Mouse (Mus musculus) brain, embryonic 18.5 days (tissue): Measurements from ENCODE around the gene Aoc3.
"Not testable (repeated sequence)": the region's sequence is repeated elsewhere in the genome, so short reads cannot be mapped to it uniquely, and the experiment has no call there.

Experiments
- DNase-seq: peaks from one replicate; pipeline ENCODE4 v3.0.0-alpha.2; 2012; ENCODE audit warnings: low read depth, low spot score

The Aoc3 gene

GRCm38 (mm10) chr11:101330371-101330924 is at the start of gene Aoc3:
Gene Aoc3, plus strand, starts transcription at chr11:101330605.
- no peak for DNase-seq

GRCm38 (mm10) chr11:101280837-101281236 is 49.6 kb upstream of the Aoc3 start:
- no peak for DNase-seq

GRCm38 (mm10) chr11:101282896-101283295 is 47.5 kb upstream of the Aoc3 start:
- DNase-seq = no peak

GRCm38 (mm10) chr11:101283805-101284204 is 46.6 kb upstream of the Aoc3 start:
- DNase-seq = no peak

- no peak for DNase-seq
These were observed 43.1 kb upstream of the Aoc3 start for GRCm38 (mm10) chr11:101287306-101287705.

- DNase-seq = no peak
These were observed 39.2 kb upstream of the Aoc3 start for GRCm38 (mm10) chr11:101291231-101291630.

- no peak for DNase-seq
These were observed 35.2 kb upstream of the Aoc3 start for GRCm38 (mm10) chr11:101295191-101295590.

- no peak for DNase-seq
These were observed 29.5 kb upstream of the Aoc3 start for GRCm38 (mm10) chr11:101300881-101301280.

GRCm38 (mm10) chr11:101301299-101302003 is 29.0 kb upstream of the Aoc3 start:
- DNase-seq = no peak

GRCm38 (mm10) chr11:101302004-101302798 is 28.2 kb upstream of the Aoc3 start, which contains the start of gene Becn1:
Gene Becn1, minus strand, starts transcription at chr11:101302286.
- peak; percentile 82 for DNase-seq

GRCm38 (mm10) chr11:101307744-101308143 is 22.7 kb upstream of the Aoc3 start:
- DNase-seq = no peak

GRCm38 (mm10) chr11:101311083-101311482 is 19.3 kb upstream of the Aoc3 start:
- DNase-seq = no peak

GRCm38 (mm10) chr11:101312150-101312549 is 18.3 kb upstream of the Aoc3 start:
- no peak for DNase-seq

GRCm38 (mm10) chr11:101314567-101314966 is 15.8 kb upstream of the Aoc3 start:
- DNase-seq = no peak

- no peak for DNase-seq
These were observed 15.2 kb upstream of the Aoc3 start for GRCm38 (mm10) chr11:101315082-101315650.

GRCm38 (mm10) chr11:101315665-101316500 is 14.5 kb upstream of the Aoc3 start, which contains the start of gene Psme3:
Gene Psme3, plus strand, starts transcription at chr11:101316213.
- DNase-seq = peak; percentile 86

GRCm38 (mm10) chr11:101316501-101316917 is 13.9 kb upstream of the Aoc3 start:
- DNase-seq = no peak

- no peak for DNase-seq
These were observed 6.8 kb upstream of the Aoc3 start for GRCm38 (mm10) chr11:101323609-101324008.

- no peak for DNase-seq
These were observed 5.6 kb upstream of the Aoc3 start, which contains the start of gene Aoc2 for GRCm38 (mm10) chr11:101324763-101325162. Gene Aoc2, plus strand, starts transcription at chr11:101325063.

GRCm38 (mm10) chr11:101325201-101325600 is 5.2 kb upstream of the Aoc3 start:
- not testable (repeated sequence) for DNase-seq

GRCm38 (mm10) chr11:101326147-101326546 is 4.3 kb upstream of the Aoc3 start:
- DNase-seq = no peak
